Mouse (Mus musculus): ENCODE results near the gene Themis3.

GRCm38 (mm10) chr17:66558404-66559317 is 35.8 kb downstream of the Themis3 start:
- TF ChIP-seq CTCF (IDR thresholded peaks at IDR 0.05; ENCODE audit: low read depth, low read length) = no peak
- TF ChIP-seq GATA2 (IDR thresholded peaks at IDR 0.05; ENCODE audit: borderline replicate concordance, low read depth, low read length) = no peak
- TF ChIP-seq GATA1 (IDR thresholded peaks at IDR 0.05; ENCODE audit: borderline replicate concordance, low read length) = no peak
- TF ChIP-seq POLR2AphosphoS5 (IDR thresholded peaks at IDR 0.05; ENCODE audit: insufficient replicate concordance, low read depth, low read length) = no peak

Measured in G1E (cell line).